Mouse (Mus musculus): ENCODE results near the gene Rasgrf2. TPM values are rescaled to one million over a fixed set of nuclear protein-coding genes. Genes with fewer than 3 reads are reported as not detected.

Gene Rasgrf2
- total and polyA plus RNA-seq, 3 experiments: not detected

DNA sequence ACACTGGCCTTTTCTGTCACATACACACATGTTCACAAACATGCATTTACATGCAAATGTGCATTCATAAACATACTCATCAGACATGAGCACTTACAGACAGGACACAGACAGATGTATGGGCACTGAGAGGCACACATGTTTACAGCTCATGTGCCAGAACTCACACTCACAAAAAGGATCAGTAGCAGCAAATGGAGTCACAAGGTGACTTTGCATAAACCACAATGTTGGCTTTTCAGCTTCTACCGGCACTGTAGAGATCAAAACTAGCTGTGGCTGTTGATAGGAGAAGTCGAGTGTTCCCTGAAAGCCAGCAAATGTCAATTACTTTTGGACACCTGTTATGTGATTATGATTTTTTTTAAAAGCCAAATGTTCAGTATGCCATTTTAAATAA is 1.1 kb upstream of the Rasgrf2 start:
- H3K79me2 ChIP-seq (ENCODE audit: control insufficient read depth, insufficient read depth, low read length, poor library complexity): no peaks in the 10 kb centered on the region
- no peak for DNase-seq (ENCODE audit: low read depth, low spot score)
- H3K9me3 ChIP-seq (replicated peaks; ENCODE audit: insufficient read depth, low read length): no peaks in the 10 kb centered on the region
- no peak for TF ChIP-seq E2F4 (IDR thresholded peaks at IDR 0.05; ENCODE audit: borderline replicate concordance, low read depth, low read length)
- no peak for TF ChIP-seq ZKSCAN1 (IDR thresholded peaks at IDR 0.05; ENCODE audit: low read depth, low read length)
- TF ChIP-seq KAT2A (conservative IDR thresholded peaks at IDR 0.05; ENCODE audit: low read depth, low read length): no peak
- TF ChIP-seq EP300 (IDR thresholded peaks at IDR 0.05; ENCODE audit: low read depth in 1 of 2, low read length in 2 of 2): no peak
- no peak for TF ChIP-seq MAFK (IDR thresholded peaks at IDR 0.05; ENCODE audit: borderline replicate concordance, low read depth, low read length)
- no peak for TF ChIP-seq USF2 (IDR thresholded peaks at IDR 0.05; ENCODE audit: borderline replicate concordance in 1 of 2, insufficient read depth in 1 of 2, low read depth in 1 of 2, low read length in 2 of 2)
- TF ChIP-seq POLR2A (IDR thresholded peaks at IDR 0.05; ENCODE audit: control insufficient read depth in 1 of 2, insufficient read depth in 1 of 2, low read depth in 1 of 2, low read length in 2 of 2, poor library complexity in 1 of 2): no peak
- TF ChIP-seq POLR2AphosphoS5 (IDR thresholded peaks at IDR 0.05; ENCODE audit: borderline replicate concordance, low read depth, low read length): no peak
- no peak for TF ChIP-seq ELF1 (IDR thresholded peaks at IDR 0.05; ENCODE audit: low read depth, low read length)
- no peak for TF ChIP-seq GATA1 (IDR thresholded peaks at IDR 0.05; ENCODE audit: low read depth, low read length)
- TF ChIP-seq RCOR1 (IDR thresholded peaks at IDR 0.05; ENCODE audit: low read depth, low read length): no peak
- no peak for TF ChIP-seq TAL1 (IDR thresholded peaks at IDR 0.05; ENCODE audit: low read length)
- no peak for TF ChIP-seq GABPA (IDR thresholded peaks at IDR 0.05; ENCODE audit: low read depth, low read length)
- no peak for TF ChIP-seq POLR2AphosphoS2 (IDR thresholded peaks at IDR 0.05; ENCODE audit: low read length)
- no peak for TF ChIP-seq HCFC1 (IDR thresholded peaks at IDR 0.05; ENCODE audit: low read depth, low read length)
- no peak for TF ChIP-seq CHD1 (IDR thresholded peaks at IDR 0.05; ENCODE audit: low read depth, low read length)
- TF ChIP-seq TCF12 (IDR thresholded peaks at IDR 0.05; ENCODE audit: low read depth, low read length): no peak
- TF ChIP-seq CTCF (IDR thresholded peaks at IDR 0.05 in 2 of 3, conservative IDR thresholded peaks at IDR 0.05 in 1 of 3; ENCODE audit: control insufficient read depth in 1 of 3, insufficient read depth in 1 of 3, low read depth in 2 of 3, low read length in 3 of 3, poor library complexity in 1 of 3, severe bottlenecking in 1 of 3): no peak
- no peak for TF ChIP-seq MXI1 (IDR thresholded peaks at IDR 0.05; ENCODE audit: low read depth, low read length)
- no peak for TF ChIP-seq UBTF (IDR thresholded peaks at IDR 0.05; ENCODE audit: borderline replicate concordance, insufficient read depth, low read depth, low read length)
- H3K9ac ChIP-seq (ENCODE audit: control insufficient read depth, low read depth, low read length, poor library complexity, severe bottlenecking): no peak overlapping the region
- no peaks in the 10 kb centered on the region for H3K4me1 ChIP-seq (ENCODE audit: control insufficient read depth in 1 of 2, insufficient read depth in 2 of 2, low read length in 2 of 2)
- H3K4me3 ChIP-seq (ENCODE audit: control insufficient read depth in 1 of 2, insufficient read depth in 1 of 2, low read depth in 2 of 2, low read length in 2 of 2): no peak overlapping the region
- no peak overlapping the region for H3K27ac ChIP-seq (ENCODE audit: control insufficient read depth, low read depth, low read length)
- H3K36me3 ChIP-seq (ENCODE audit: control insufficient read depth in 1 of 2, insufficient read depth in 2 of 2, low read length in 2 of 2): no peaks in the 10 kb centered on the region
- no peaks in the 10 kb centered on the region; a peak in 1 of 4 replicates for H3K27me3 ChIP-seq (ENCODE audit: control insufficient read depth in 1 of 2, insufficient read depth in 2 of 2, low read length in 2 of 2)

GRCm38 (mm10) chr13:92130994-92131383 is 467 bp downstream of the Rasgrf2 start:
- no peaks in the 10 kb centered on the region for H3K79me2 ChIP-seq (ENCODE audit: control insufficient read depth, insufficient read depth, low read length, poor library complexity)
- no peak overlapping the region for H3K9ac ChIP-seq (ENCODE audit: control insufficient read depth, low read depth, low read length, poor library complexity, severe bottlenecking)
- no peaks in the 10 kb centered on the region for H3K4me1 ChIP-seq (ENCODE audit: control insufficient read depth in 1 of 2, insufficient read depth in 2 of 2, low read length in 2 of 2)
- DNase-seq (ENCODE audit: low read depth, low spot score): no peak
- H3K9me3 ChIP-seq (replicated peaks; ENCODE audit: insufficient read depth, low read length): no peaks in the 10 kb centered on the region
- no peaks in the 10 kb centered on the region; a peak in 1 of 4 replicates for H3K27me3 ChIP-seq (ENCODE audit: control insufficient read depth in 1 of 2, insufficient read depth in 2 of 2, low read length in 2 of 2)
- H3K27ac ChIP-seq (ENCODE audit: control insufficient read depth, low read depth, low read length): no peak overlapping the region
- no peak for TF ChIP-seq SIN3A (IDR thresholded peaks at IDR 0.05; ENCODE audit: low read length)
- no peak for TF ChIP-seq POLR2AphosphoS5 (IDR thresholded peaks at IDR 0.05; ENCODE audit: borderline replicate concordance, low read depth, low read length)
- no peak for TF ChIP-seq ZMIZ1 (IDR thresholded peaks at IDR 0.05; ENCODE audit: low read depth, low read length)
- no peak for TF ChIP-seq MAX (IDR thresholded peaks at IDR 0.05; ENCODE audit: low read length)
- TF ChIP-seq USF1 (IDR thresholded peaks at IDR 0.05; ENCODE audit: low read depth, low read length): no peak
- TF ChIP-seq UBTF (IDR thresholded peaks at IDR 0.05; ENCODE audit: borderline replicate concordance, insufficient read depth, low read depth, low read length): no peak
- no peak for TF ChIP-seq MXI1 (IDR thresholded peaks at IDR 0.05; ENCODE audit: low read depth, low read length)
- no peak for TF ChIP-seq POLR2A (IDR thresholded peaks at IDR 0.05; ENCODE audit: control insufficient read depth in 1 of 2, insufficient read depth in 1 of 2, low read depth in 1 of 2, low read length in 2 of 2, poor library complexity in 1 of 2)
- no peak for TF ChIP-seq USF2 (IDR thresholded peaks at IDR 0.05; ENCODE audit: borderline replicate concordance in 1 of 2, insufficient read depth in 1 of 2, low read depth in 1 of 2, low read length in 2 of 2)
- no peak for TF ChIP-seq ETS1 (IDR thresholded peaks at IDR 0.05; ENCODE audit: low read depth, low read length)
- no peak for TF ChIP-seq TAL1 (IDR thresholded peaks at IDR 0.05; ENCODE audit: low read length)
- TF ChIP-seq MEF2A (IDR thresholded peaks at IDR 0.05; ENCODE audit: extremely low read depth, insufficient replicate concordance, low read depth, low read length, poor library complexity, severe bottlenecking): no peak
- TF ChIP-seq GATA1 (IDR thresholded peaks at IDR 0.05; ENCODE audit: low read depth, low read length): no peak
- no peak for TF ChIP-seq RAD21 (IDR thresholded peaks at IDR 0.05; ENCODE audit: low read depth, low read length)
- no peak for TF ChIP-seq KAT2A (conservative IDR thresholded peaks at IDR 0.05; ENCODE audit: low read depth, low read length)
- TF ChIP-seq SMC3 (IDR thresholded peaks at IDR 0.05; ENCODE audit: low read depth, low read length): no peak
- TF ChIP-seq BHLHE40 (IDR thresholded peaks at IDR 0.05; ENCODE audit: borderline replicate concordance, low read depth, low read length): no peak
- no peak for TF ChIP-seq RCOR1 (IDR thresholded peaks at IDR 0.05; ENCODE audit: low read depth, low read length)
- H3K4me3 ChIP-seq (ENCODE audit: control insufficient read depth in 1 of 2, insufficient read depth in 1 of 2, low read depth in 2 of 2, low read length in 2 of 2): no peak overlapping the region
- no peaks in the 10 kb centered on the region for H3K36me3 ChIP-seq (ENCODE audit: control insufficient read depth in 1 of 2, insufficient read depth in 2 of 2, low read length in 2 of 2)
